Mouse (Mus musculus): ENCODE data around the gene Fndc10.
A peak's percentile ranks its signal among the peaks of the same experiment; 100 is the strongest.

GRCm38 (mm10) chr4:155710521-155711252, 16.5 kb downstream of the Fndc10 start:
- TF ChIP-seq CTCF (IDR thresholded peaks at IDR 0.05) (no peak), EP300 (IDR thresholded peaks at IDR 0.05) (peak; percentile 72)
